Mouse (Mus musculus) hindbrain, postnatal 0 days (tissue): ENCODE data around the gene Maml1. TPM values are rescaled to one million over a fixed set of nuclear protein-coding genes. Genes with fewer than 3 reads are reported as not detected.

Source experiments
- ATAC-seq: fragments of 200-750 bp; cut with Nextera tagmentation; 2 replicates; pipeline ENCODE4 v1.8.0; 2017; ENCODE audit warnings: mild to moderate bottlenecking, moderate TSS enrichment, moderate library complexity
- DNase-seq: peaks from one replicate; pipeline ENCODE4 v3.0.0-alpha.2; 2015; ENCODE audit warnings: low spot score
- H3K27ac ChIP-seq: fragments of 300-500 bp; sonication (generic); 2 replicates; pipeline ENCODE4 v1.5.1; 2014; ENCODE audit warnings: mild to moderate bottlenecking
- H3K27me3 ChIP-seq: fragments of 300-500 bp; sonication (generic); 2 replicates; pipeline ENCODE4 v1.6.1; 2014; ENCODE audit warnings: low read length, mixed read lengths; ENCODE audit not compliant: insufficient read depth
- H3K36me3 ChIP-seq: fragments of 300-500 bp; sonication (generic); 2 replicates; pipeline ENCODE4 v1.6.1; 2014; ENCODE audit warnings: low read length, mixed read lengths; ENCODE audit not compliant: insufficient read depth
- H3K4me1 ChIP-seq: fragments of 300-500 bp; sonication (generic); 2 replicates; pipeline ENCODE4 v1.6.1; 2014; ENCODE audit warnings: antibody characterized with exemption, low read length, mixed read lengths; ENCODE audit not compliant: insufficient read depth
- H3K4me2 ChIP-seq: fragments of 300-500 bp; sonication (generic); 2 replicates; pipeline ENCODE4 v1.6.1; 2014; ENCODE audit warnings: low read depth, mild to moderate bottlenecking, low read length, moderate library complexity, mixed read lengths
- H3K4me3 ChIP-seq: fragments of 300-500 bp; sonication (generic); 2 replicates; pipeline ENCODE4 v1.5.1; 2014; ENCODE audit warnings: low read length
- H3K9ac ChIP-seq: fragments of 300-500 bp; sonication (generic); replicated peaks from 2 replicates; pipeline ENCODE4 v1.6.1; 2014; ENCODE audit warnings: mild to moderate bottlenecking, low read length, moderate library complexity, mixed read lengths
- H3K9me3 ChIP-seq: fragments of 300-500 bp; sonication (generic); 2 replicates; pipeline ENCODE4 v1.6.1; 2016; ENCODE audit warnings: low read length, mixed read lengths
- CTCF ChIP-seq: IDR thresholded peaks from 2 replicates; pipeline ENCODE4 v1.5.1; 2016; ENCODE audit warnings: antibody characterized with exemption, control low read depth, low read depth
- WGBS: fragments of 180-500 bp; shearing (Covaris S2); extraction: QIAGEN DNeasy Blood & Tissue Kit; methylation state at CpG from one replicate; pipeline ENCODE4 v1.1.7; 2014; 5-methylcytosine and 5-hydroxymethylcytosine counted together
- polyA plus RNA-seq: library from polyadenylated mRNA; unstranded; fragments of >200 nt; fragmentation: Nextera tagmentation; extraction: Ambion mirVana; gene quantifications from 2 replicates; pipeline ENCODE4 v1.2.1, GENCODE M21; 2015
- total RNA-seq: library from RNA; depleted of rRNA; stranded (reverse); fragments of >200 nt; gene quantifications from 2 replicates; pipeline ENCODE4 v1.2.3, GENCODE M21; 2014

Gene Maml1
- total and polyA plus RNA-seq, 2 experiments from 2014 or later: 1.8 to 11.6 TPM

DNA sequence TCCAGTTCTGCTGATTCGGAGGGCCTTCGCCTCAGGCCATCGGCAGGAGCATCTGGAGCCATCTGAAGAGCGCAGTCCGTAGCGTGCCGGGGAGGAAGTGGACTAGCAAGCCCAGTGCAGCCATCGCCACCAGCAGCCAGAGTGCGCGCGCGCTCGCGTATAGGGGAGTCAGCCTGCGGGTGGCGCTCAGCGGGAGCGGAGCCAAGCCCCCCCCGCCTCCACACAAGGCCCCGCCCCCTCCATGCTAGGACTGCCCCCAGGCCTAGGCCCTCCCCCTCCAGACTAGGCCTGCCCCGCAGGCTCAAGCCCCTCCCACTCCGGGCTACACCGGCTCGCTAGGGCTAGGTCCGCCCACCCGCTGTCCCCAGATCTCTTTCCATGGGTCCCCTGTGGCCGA is 55.6 kb downstream of the Maml1 start:
- Histone ChIP-seq H3K27me3 (no peaks in the 10 kb centered on the region), H3K4me2 (peak overlapping the region; percentile 77), H3K9me3 (no peaks in the 10 kb centered on the region), H3K9ac (peak overlapping the region; percentile 45), H3K27ac (peak overlapping the region; percentile 7; the same call in 1 of the 2 replicates), H3K4me1 (peaks cover 4% of the 10 kb centered on the region; the same call in 1 of the 2 replicates), H3K4me3 (peak overlapping the region; percentile 49), H3K36me3 (peaks cover 37% of the 10 kb centered on the region)
- ATAC-seq (peak; percentile 89), DNase-seq (peak; percentile 94)
- WGBS: under 1% methylated on average over 22 of the region's 27 CpGs
- peak; percentile 58 for TF ChIP-seq CTCF

DNA sequence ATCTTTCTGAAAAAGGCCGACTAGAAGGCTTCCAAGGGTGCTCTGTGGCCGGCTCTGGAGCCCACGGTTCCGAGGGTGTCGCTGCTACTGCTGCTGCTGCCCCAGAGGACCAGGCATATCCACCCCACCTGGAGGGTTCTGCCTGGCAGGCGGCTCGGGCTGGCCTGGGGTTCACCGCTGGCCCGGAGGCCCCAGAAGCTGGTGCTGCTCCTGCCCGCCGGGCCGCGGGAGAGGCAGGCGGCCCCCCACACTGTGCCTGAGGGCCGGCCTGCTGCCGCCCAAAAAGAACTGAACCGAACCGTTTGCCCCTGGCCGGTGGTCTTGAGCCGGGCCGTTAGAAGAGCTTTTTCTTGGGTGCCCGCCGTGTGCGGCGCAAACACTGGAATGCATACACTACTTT is 57.5 kb downstream of the Maml1 start:
- TF ChIP-seq CTCF: no peak
- no peak overlapping the region for H3K9ac ChIP-seq
- no peak overlapping the region for H3K4me3 ChIP-seq
- ATAC-seq: no peak
- no peaks in the 10 kb centered on the region for H3K27me3 ChIP-seq
- H3K9me3 ChIP-seq: no peaks in the 10 kb centered on the region
- H3K4me1 ChIP-seq: peaks cover 4% of the 10 kb centered on the region; the same call in 1 of the 2 replicates
- H3K36me3 ChIP-seq: peaks cover 37% of the 10 kb centered on the region
- 96% methylated on average over 25 of the region's 25 CpGs for WGBS
- DNase-seq: no peak
- no peak overlapping the region for H3K4me2 ChIP-seq
- no peak overlapping the region for H3K27ac ChIP-seq

DNA sequence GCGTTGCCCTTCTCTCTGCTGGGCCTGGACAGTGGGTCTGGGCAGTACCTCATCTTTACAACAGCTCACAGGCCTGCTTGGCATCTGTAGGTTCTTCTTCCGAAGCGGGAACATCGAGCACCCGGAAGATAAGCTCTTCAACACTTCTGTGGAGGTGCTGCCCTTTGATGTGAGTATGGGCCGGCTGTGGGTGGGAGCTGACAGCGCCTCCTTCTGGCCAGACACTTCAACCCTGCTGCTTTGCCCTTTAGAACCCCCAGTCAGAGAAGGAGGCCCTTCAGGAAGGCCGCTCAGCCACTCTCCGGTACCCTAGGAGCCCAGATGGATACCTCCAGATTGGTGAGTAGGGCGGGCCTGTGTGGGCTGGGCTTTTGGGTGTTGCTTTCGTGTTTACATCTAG is 58.1 kb downstream of the Maml1 start:
- Histone ChIP-seq H3K4me2 (no peak overlapping the region), H3K9me3 (no peaks in the 10 kb centered on the region), H3K27ac (no peak overlapping the region), H3K27me3 (no peaks in the 10 kb centered on the region), H3K4me1 (peaks cover 9% of the 10 kb centered on the region), H3K9ac (no peak overlapping the region), H3K36me3 (peaks cover 37% of the 10 kb centered on the region), H3K4me3 (no peak overlapping the region)
- 85% methylated on average over 11 of the region's 11 CpGs for WGBS
- no peak for DNase-seq
- peak; percentile 32; the same call in 1 of the 2 replicates for TF ChIP-seq CTCF
- no peak for ATAC-seq

DNA sequence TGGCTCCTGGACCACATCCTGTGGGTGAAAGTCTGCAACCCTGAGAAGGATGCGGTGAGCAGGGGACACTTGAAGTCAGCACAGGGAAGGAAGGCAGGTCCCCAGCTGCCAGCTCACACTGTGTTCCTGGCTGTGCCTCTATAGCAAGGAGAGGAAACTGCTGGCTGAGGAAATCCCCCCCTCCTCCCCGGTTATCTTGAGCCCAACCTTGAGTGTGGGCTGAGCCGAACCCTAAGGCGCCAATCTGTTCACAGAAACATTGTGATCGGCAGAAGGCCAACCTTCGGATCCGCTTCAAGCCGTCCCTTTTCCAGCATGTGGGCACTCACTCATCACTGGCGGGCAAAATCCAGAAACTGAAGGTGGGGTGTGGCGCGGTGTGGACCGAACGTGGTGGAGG is 59.1 kb downstream of the Maml1 start:
- Histone ChIP-seq H3K4me1 (peaks cover 17% of the 10 kb centered on the region), H3K27ac (no peak overlapping the region), H3K9me3 (no peaks in the 10 kb centered on the region), H3K9ac (no peak overlapping the region), H3K4me2 (no peak overlapping the region), H3K36me3 (peaks cover 37% of the 10 kb centered on the region), H3K27me3 (no peaks in the 10 kb centered on the region), H3K4me3 (no peak overlapping the region)
- no peak for TF ChIP-seq CTCF
- WGBS: 92% methylated on average over 13 of the region's 13 CpGs
- no peak for DNase-seq
- ATAC-seq: no peak

DNA sequence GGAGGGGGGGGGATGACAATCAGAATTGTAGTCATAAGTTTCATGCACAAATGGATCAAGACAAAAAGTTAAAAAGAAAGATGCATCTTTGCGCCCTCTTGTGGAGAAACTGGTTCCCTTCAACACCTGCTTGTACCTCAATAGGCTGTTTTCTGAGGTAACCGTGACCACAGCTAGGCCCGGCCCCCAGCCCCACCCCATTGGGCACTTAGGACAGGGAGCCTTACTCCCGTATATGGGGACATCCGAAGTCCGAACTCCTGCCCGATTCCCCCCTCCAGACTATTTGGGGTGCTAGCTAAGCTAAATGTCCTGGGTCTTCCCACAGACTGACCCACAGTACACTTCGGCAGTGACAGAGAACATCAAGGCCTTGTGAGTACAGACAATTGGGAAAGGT is 60.7 kb downstream of the Maml1 start:
- 22% methylated on average over 8 of the region's 8 CpGs for WGBS
- Histone ChIP-seq H3K4me3 (no peak overlapping the region), H3K4me1 (peaks cover 29% of the 10 kb centered on the region), H3K9me3 (no peaks in the 10 kb centered on the region), H3K36me3 (peaks cover 37% of the 10 kb centered on the region), H3K27me3 (no peaks in the 10 kb centered on the region), H3K4me2 (peak overlapping the region; percentile 44; the same call in 1 of the 2 replicates), H3K9ac (no peak overlapping the region), H3K27ac (no peak overlapping the region)
- DNase-seq: peak; percentile 87
- TF ChIP-seq CTCF: peak; percentile 70
- ATAC-seq: peak; percentile 45; the same call in 1 of the 2 replicates

DNA sequence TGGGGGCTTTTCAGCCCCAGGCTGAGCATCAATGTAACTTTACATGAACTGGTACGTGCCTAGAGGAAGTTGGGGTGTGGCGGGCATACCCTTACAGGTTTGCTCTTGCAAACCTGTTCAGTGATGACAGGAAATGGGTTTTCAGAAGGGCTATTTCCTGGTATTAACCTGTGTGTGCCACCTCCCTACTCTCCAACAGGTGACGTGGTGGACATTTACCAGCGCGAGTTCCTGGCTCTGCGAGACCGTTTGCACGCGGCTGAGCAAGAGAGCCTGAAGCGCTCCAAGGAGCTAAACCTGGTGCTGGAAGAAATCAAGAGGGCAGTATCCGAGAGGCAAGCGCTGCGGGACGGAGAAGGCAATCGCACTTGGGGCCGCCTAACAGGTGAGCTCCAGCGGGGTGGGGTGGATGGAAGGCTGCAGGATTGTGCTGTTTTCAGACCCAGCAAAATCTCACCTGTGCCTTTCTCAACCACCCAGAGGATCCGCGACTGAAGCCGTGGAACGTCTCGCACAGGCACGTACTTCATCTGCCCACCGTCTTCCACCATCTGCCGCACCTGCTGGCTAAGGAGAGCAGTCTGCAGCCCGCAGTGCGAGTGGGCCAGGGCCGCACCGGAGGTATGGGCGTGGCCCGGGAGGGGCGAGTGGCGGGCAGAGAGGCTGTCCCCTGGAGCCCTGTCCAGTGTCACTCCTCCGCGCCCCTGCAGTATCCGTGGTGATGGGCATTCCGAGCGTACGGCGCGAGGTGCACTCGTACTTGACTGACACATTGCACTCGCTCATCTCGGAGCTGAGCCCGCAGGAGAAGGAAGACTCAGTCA is 61.4 kb downstream of the Maml1 start:
- ATAC-seq (peak; percentile 16; the same call in 1 of the 2 replicates), DNase-seq (no peak)
- Histone ChIP-seq H3K4me1 (peaks cover 32% of the 10 kb centered on the region), H3K9ac (no peak overlapping the region), H3K36me3 (peaks cover 37% of the 10 kb centered on the region), H3K4me2 (peak overlapping the region; percentile 44), H3K4me3 (no peak overlapping the region), H3K27me3 (no peaks in the 10 kb centered on the region), H3K9me3 (no peaks in the 10 kb centered on the region), H3K27ac (peak overlapping the region; percentile 41; the same call in 1 of the 2 replicates)
- TF ChIP-seq CTCF: no peak
- WGBS: 32% methylated on average over 45 of the region's 45 CpGs
